Mouse (Mus musculus): ENCODE results near the gene Pgm5.

Gene Pgm5

DNA sequence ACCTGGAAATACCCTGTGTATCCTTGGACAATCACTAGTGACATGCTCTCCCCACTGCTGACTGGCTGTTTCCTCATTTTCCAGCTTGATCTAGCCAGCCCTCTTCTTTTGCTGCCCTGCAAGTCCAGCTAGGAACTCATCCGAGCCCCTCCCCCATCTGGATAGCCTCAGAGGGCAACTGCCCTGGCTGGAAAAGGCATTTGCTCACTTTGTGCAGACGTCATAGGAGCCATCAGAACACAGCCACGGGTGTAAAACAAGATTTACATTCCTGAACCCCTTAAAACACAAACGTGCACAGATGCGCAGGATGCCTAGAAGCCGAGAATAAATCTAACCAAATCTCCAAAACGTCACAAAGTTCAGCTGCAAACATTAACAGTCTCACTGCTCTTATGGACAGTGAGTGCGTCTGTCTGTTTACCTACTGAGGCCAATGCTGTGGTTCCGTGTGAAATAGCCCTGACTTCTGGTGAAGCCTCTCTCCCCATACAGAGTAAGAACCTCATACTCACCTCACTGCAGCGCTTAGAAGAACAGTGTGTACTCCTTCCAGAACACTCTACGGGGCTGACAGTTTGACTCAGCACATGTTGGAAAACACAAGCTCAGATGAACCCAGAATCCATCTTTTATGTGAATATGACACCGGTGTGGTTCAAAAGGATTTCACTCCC is 99.0 kb downstream of the Pgm5 start:
- DNase-seq = no peak

GRCm38 (mm10) chr19:24756627-24757026 is 105.0 kb downstream of the Pgm5 start:
- no peak for DNase-seq

GRCm38 (mm10) chr19:24754440-24754785 is 107.2 kb downstream of the Pgm5 start:
- no peak for DNase-seq

GRCm38 (mm10) chr19:24753617-24754439 is 107.8 kb downstream of the Pgm5 start:
- no peak for DNase-seq

DNA sequence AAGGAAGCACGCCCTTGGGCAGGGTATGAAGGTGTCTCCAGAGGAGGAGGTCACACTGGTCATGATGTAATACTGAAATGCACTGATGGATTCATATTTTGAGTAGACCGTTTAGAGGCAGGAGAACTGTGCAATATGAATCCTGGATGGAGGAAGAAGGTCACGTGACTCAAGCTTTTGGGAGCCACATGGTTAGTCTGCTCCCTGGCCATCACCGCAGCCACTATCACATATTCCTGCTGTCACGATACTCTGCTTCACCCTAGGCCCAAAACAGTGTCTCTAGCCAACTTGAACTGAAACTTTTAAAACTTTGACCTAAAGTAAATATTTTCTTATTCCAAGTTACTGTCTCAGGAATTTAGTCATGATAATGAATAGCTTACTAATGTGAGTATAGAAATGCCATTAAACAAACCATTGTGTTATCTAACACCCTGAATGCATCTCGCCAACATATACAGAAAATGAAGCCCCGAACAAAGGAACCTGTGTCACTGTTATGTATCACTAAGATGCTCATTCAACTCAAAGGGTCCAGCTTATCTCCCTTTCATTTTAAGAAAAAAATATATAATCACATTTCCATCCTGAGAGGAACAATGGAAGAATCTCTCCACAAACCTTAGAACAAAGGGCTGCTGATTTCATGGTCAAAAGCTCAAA is 108.6 kb downstream of the Pgm5 start:
- DNase-seq = no peak

DNA sequence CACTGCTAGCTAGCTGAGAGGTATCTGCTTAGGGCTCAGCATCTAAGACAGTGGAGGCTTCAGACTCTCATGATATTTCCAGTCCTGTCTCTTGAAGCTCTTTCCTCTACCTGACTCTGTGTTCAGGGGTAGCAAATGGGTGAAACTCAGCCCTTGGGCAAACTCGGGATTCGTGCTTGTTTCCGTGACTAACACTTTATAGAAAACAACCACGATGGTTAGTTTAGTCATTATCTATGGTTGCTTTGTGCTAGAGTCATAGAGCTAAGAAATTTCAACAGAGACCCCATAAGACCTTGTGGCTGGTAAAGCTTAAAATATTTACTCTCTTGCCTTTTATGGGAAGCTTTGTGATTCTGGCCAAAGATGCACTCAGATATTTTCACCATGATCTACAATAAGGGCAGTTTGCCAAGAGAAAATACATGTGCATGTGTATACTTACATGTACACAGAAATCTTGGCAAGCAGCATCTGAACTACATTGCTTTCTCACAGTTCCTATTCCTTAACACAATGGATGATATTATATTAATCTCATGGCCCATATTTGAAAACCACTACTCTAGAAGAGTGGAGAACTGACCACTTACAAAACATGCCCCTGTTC is 115.3 kb downstream of the Pgm5 start:
- no peak for DNase-seq

DNA sequence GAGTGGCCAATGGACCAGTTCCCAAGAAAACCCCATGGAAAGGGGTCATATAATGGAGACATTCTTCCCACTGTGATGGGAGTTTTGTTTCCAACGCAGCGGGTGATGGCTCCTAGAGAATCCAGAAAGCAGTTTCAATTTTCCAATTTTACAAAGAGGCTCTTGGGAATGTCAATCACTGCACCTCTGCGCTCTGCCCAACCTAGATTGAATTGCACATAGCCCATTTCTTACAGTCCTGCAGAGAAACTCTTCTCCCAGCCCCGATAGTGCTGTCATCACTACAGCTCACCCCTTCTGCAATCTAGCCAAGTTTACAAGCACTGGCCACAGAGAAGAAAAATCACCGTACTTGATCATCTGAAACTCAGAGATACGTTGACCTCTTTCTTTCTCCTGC is 119.0 kb downstream of the Pgm5 start:
- DNase-seq = no peak

GRCm38 (mm10) chr19:24738786-24739185 is 122.9 kb downstream of the Pgm5 start:
- DNase-seq = no peak

GRCm38 (mm10) chr19:24738026-24738425 is 123.6 kb downstream of the Pgm5 start:
- no peak for DNase-seq

GRCm38 (mm10) chr19:24735484-24736128 is 126.0 kb downstream of the Pgm5 start:
- peak in 1 of 2 experiments; percentile 12 for DNase-seq

DNA sequence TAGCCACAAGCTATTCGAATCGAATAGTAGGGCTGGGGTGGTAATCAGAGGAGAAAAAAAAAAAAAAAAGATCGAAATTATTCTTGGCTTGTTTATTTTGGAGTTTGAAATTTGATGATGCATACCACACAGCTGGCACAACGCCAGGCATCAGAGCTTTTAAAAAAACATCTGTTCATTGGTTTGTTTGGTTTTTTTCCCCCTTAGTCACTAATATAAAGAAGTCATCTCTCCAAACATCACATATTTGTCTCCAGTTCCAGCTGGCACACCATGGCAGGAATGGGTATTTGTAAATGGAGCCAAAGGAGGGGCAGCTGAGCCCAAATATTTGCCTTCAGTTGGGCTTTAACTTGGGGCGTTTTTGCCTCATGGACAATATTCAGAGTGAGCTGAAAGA is 131.0 kb downstream of the Pgm5 start:
- DNase-seq = no peak

DNA sequence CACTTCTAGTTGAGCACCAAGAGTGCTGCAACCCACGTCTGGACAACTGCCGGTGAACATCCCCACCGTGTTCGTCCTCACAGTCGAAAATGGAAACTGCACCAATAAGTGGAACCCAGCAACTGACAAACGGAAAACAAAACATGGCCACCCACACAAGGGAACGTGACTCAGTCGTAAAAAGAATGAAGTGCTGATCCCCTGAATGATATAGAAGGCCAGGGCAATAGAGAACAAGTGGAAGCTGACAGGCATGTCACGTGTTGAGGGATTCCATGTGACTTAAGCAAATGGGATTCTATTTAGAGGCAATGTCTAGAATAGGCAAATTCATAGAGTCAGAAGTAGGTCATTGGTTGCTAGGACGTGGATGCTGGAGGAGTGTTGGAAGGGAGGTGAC is 137.3 kb downstream of the Pgm5 start:
- no peak for DNase-seq

DNA sequence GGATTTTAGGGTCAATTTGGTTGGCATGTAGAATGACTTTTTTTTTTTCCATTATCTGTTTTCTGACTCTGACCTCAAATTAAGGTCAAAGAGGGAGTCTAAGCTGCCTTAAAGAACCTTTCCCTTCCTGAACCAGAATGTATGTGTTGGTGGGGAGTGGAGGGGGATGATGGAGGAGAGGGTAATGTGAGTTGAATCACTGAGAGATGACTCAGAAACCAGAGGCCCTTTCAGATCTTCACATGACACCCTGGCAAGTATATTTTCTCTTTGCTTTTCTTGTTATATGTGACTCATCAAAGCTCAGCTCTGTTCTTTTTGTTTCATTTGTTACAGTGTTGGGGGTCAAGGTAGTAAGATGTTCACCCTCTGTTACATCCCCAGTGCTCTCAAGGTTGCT is 141.2 kb downstream of the Pgm5 start:
- no peak for DNase-seq

GRCm38 (mm10) chr19:24719504-24719903 is 142.2 kb downstream of the Pgm5 start:
- DNase-seq = no peak

- DNase-seq = no peak
These were observed 143.6 kb downstream of the Pgm5 start for GRCm38 (mm10) chr19:24718021-24718420.

- no peak for DNase-seq
These were observed 145.2 kb downstream of the Pgm5 start for GRCm38 (mm10) chr19:24716303-24717097.

GRCm38 (mm10) chr19:24708032-24708431 is 153.6 kb downstream of the Pgm5 start:
- no peak for DNase-seq

DNA sequence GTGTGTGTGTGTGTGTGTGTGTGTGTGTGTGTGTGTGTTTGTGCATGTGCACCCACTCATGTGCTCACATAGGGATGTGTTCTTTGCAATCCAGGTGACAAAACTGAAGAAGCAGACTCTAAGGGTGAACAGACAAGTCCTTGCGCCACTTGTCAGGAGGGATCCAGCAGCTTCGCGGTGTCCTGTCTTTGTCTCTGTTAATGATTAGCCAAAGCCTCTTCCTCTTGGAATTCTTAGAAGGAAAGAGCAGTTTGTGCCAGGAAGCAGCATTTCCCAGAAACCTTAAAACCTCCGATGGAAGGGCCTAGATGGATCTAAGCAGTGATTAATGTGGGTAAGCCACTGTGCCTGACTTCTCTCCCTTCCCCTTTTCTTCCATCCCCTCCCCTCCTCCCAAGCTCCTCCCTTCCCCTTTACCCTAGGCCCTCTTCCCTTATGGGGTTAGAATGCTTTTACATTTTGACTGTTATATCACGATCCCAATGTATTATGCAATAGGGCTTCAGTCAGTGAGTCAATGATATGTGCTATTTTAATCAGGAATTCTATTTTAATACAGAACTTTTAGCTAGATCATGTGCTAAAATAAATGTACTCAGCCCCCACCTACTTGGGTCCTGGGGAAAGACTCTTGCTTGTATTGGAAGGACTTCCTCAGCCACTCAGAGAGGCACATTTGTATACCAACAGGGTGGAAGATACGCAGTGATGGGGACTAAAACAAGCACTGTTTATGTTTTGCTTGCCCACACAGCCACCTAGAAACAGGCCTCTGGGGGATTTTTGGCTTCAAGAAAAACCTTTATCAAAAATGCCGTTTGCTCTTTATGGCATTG is 154.4 kb downstream of the Pgm5 start:
- DNase-seq = no peak

GRCm38 (mm10) chr19:24705395-24705794 is 156.3 kb downstream of the Pgm5 start:
- DNase-seq = peak in 1 of 2 experiments; percentile 14

- DNase-seq = no peak
These were observed 157.3 kb downstream of the Pgm5 start for GRCm38 (mm10) chr19:24704326-24704725.

DNA sequence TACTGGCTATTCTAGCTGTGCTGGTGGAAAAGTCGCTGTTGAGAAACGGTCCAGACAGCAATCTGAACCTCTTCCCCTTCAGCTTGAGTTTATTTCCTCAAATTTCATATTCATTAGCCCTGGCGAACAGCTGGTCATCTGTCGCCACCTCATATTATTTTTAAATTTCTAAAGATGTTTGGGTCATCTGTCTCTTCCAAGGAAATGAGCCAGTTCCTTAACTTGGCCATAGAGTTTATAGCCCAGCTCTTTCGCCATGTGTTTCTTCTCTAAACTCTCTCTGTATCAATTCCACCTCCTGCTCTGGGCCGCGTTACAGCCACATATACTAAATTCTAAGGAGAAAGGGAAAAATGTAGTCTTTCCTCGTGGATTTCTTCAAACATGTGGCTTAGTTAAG is 158.0 kb downstream of the Pgm5 start:
- DNase-seq = no peak

All from cerebellum, postnatal 25 days (tissue).